Mouse (Mus musculus): ENCODE measurements around the gene Gpr39. TPM values are rescaled to one million over a fixed set of nuclear protein-coding genes. Genes with fewer than 3 reads are reported as not detected.

Gene Gpr39
- polyA plus RNA-seq, 2 experiments: 2.4 to 3.0 TPM

- H3K4me1 ChIP-seq (replicated peaks; ENCODE audit: control insufficient read depth in 2 of 2, insufficient read depth in 2 of 2, low read length in 1 of 2): no peaks in the 10 kb centered on the region
- DNase-seq (ENCODE audit: low read depth in 3 of 3, low spot score in 3 of 3) (no peak), ATAC-seq (ENCODE audit: insufficient read depth) (no peak)
- H3K4me3 ChIP-seq (ENCODE audit: insufficient read depth in 1 of 2, low read depth in 2 of 2, low read length in 2 of 2): no peak overlapping the region
- no peak overlapping the region for H3K9ac ChIP-seq (replicated peaks)
- H3K27me3 ChIP-seq (ENCODE audit: control insufficient read depth, insufficient read depth, low read length): no peaks in the 10 kb centered on the region
- H3K4me2 ChIP-seq (ENCODE audit: low read depth): no peak overlapping the region
- TF ChIP-seq CTCF (IDR thresholded peaks at IDR 0.05; ENCODE audit: low read depth): no peak
- no peak for TF ChIP-seq EP300 (IDR thresholded peaks at IDR 0.05; ENCODE audit: low read depth)
- no peaks in the 10 kb centered on the region for H3K36me3 ChIP-seq (replicated peaks; ENCODE audit: control insufficient read depth, insufficient read depth, low read depth)
- no peaks in the 10 kb centered on the region for H3K9me3 ChIP-seq (ENCODE audit: control insufficient read depth, low read length)
- H3K27ac ChIP-seq: no peak overlapping the region
- 66% methylated on average over 6 of the region's 6 CpGs for WGBS (ENCODE audit: insufficient replicate concordance)
These were observed 53.7 kb downstream of the Gpr39 start for GRCm38 (mm10) chr1:125730537-125730880.

- no peak overlapping the region for H3K4me2 ChIP-seq (ENCODE audit: low read depth)
- no peak overlapping the region for H3K27ac ChIP-seq
- no peak overlapping the region for H3K4me3 ChIP-seq (ENCODE audit: insufficient read depth in 1 of 2, low read depth in 2 of 2, low read length in 2 of 2)
- no peak for ATAC-seq (ENCODE audit: insufficient read depth)
- H3K27me3 ChIP-seq (ENCODE audit: control insufficient read depth, insufficient read depth, low read length): no peaks in the 10 kb centered on the region
- TF ChIP-seq EP300 (IDR thresholded peaks at IDR 0.05; ENCODE audit: low read depth) (no peak), CTCF (IDR thresholded peaks at IDR 0.05; ENCODE audit: low read depth) (no peak)
- DNase-seq (ENCODE audit: low read depth in 3 of 3, low spot score in 3 of 3): no peak
- no peaks in the 10 kb centered on the region for H3K9me3 ChIP-seq (ENCODE audit: control insufficient read depth, low read length)
- no peaks in the 10 kb centered on the region for H3K4me1 ChIP-seq (replicated peaks; ENCODE audit: control insufficient read depth in 2 of 2, insufficient read depth in 2 of 2, low read length in 1 of 2)
- no peaks in the 10 kb centered on the region for H3K36me3 ChIP-seq (replicated peaks; ENCODE audit: control insufficient read depth, insufficient read depth, low read depth)
- no peak overlapping the region for H3K9ac ChIP-seq (replicated peaks)
- WGBS (ENCODE audit: insufficient replicate concordance): 63% methylated on average over 4 of the region's 4 CpGs
These were observed 55.1 kb downstream of the Gpr39 start for GRCm38 (mm10) chr1:125731854-125732253.

- no peak for ATAC-seq (ENCODE audit: insufficient read depth)
- Histone ChIP-seq H3K9me3 (ENCODE audit: control insufficient read depth, low read length) (no peaks in the 10 kb centered on the region), H3K4me1 (replicated peaks; ENCODE audit: control insufficient read depth in 2 of 2, insufficient read depth in 2 of 2, low read length in 1 of 2) (no peaks in the 10 kb centered on the region), H3K4me3 (ENCODE audit: insufficient read depth in 1 of 2, low read depth in 2 of 2, low read length in 2 of 2) (no peak overlapping the region), H3K4me2 (ENCODE audit: low read depth) (no peak overlapping the region), H3K27ac (no peak overlapping the region), H3K36me3 (replicated peaks; ENCODE audit: control insufficient read depth, insufficient read depth, low read depth) (no peaks in the 10 kb centered on the region), H3K9ac (replicated peaks) (no peak overlapping the region), H3K27me3 (ENCODE audit: control insufficient read depth, insufficient read depth, low read length) (no peaks in the 10 kb centered on the region)
- TF ChIP-seq CTCF (IDR thresholded peaks at IDR 0.05; ENCODE audit: low read depth): no peak
- TF ChIP-seq EP300 (IDR thresholded peaks at IDR 0.05; ENCODE audit: low read depth): no peak
- WGBS (ENCODE audit: insufficient replicate concordance): 67% methylated on average over 4 of the region's 4 CpGs
- DNase-seq (ENCODE audit: low read depth in 3 of 3, low spot score in 3 of 3): no peak
These were observed 68.0 kb downstream of the Gpr39 start for GRCm38 (mm10) chr1:125744766-125745165.

- ATAC-seq (ENCODE audit: insufficient read depth) (no peak), DNase-seq (ENCODE audit: low read depth in 3 of 3, low spot score in 3 of 3) (no peak)
- Histone ChIP-seq H3K36me3 (replicated peaks; ENCODE audit: control insufficient read depth, insufficient read depth, low read depth) (no peaks in the 10 kb centered on the region), H3K9ac (replicated peaks) (no peak overlapping the region), H3K4me1 (replicated peaks; ENCODE audit: control insufficient read depth in 2 of 2, insufficient read depth in 2 of 2, low read length in 1 of 2) (no peaks in the 10 kb centered on the region), H3K27me3 (ENCODE audit: control insufficient read depth, insufficient read depth, low read length) (no peaks in the 10 kb centered on the region), H3K4me3 (ENCODE audit: insufficient read depth in 1 of 2, low read depth in 2 of 2, low read length in 2 of 2) (no peak overlapping the region), H3K9me3 (ENCODE audit: control insufficient read depth, low read length) (no peaks in the 10 kb centered on the region), H3K27ac (no peak overlapping the region), H3K4me2 (ENCODE audit: low read depth) (no peak overlapping the region)
- WGBS (ENCODE audit: insufficient replicate concordance): 64% methylated on average over 4 of the region's 4 CpGs
- no peak for TF ChIP-seq EP300 (IDR thresholded peaks at IDR 0.05; ENCODE audit: low read depth)
- no peak for TF ChIP-seq CTCF (IDR thresholded peaks at IDR 0.05; ENCODE audit: low read depth)
These were observed 78.7 kb downstream of the Gpr39 start for GRCm38 (mm10) chr1:125755335-125755996.

- Histone ChIP-seq H3K9me3 (ENCODE audit: control insufficient read depth, low read length) (no peaks in the 10 kb centered on the region), H3K4me3 (ENCODE audit: insufficient read depth in 1 of 2, low read depth in 2 of 2, low read length in 2 of 2) (no peak overlapping the region), H3K36me3 (replicated peaks; ENCODE audit: control insufficient read depth, insufficient read depth, low read depth) (no peaks in the 10 kb centered on the region), H3K4me2 (ENCODE audit: low read depth) (no peak overlapping the region), H3K27me3 (ENCODE audit: control insufficient read depth, insufficient read depth, low read length) (no peaks in the 10 kb centered on the region), H3K9ac (replicated peaks) (no peak overlapping the region), H3K4me1 (replicated peaks; ENCODE audit: control insufficient read depth in 2 of 2, insufficient read depth in 2 of 2, low read length in 1 of 2) (no peaks in the 10 kb centered on the region), H3K27ac (no peak overlapping the region)
- 50% methylated on average over 15 of the region's 15 CpGs for WGBS (ENCODE audit: insufficient replicate concordance)
- TF ChIP-seq EP300 (IDR thresholded peaks at IDR 0.05; ENCODE audit: low read depth) (no peak), CTCF (IDR thresholded peaks at IDR 0.05; ENCODE audit: low read depth) (no peak)
- no peak for ATAC-seq (ENCODE audit: insufficient read depth)
- no peak for DNase-seq (ENCODE audit: low read depth in 3 of 3, low spot score in 3 of 3)
These were observed 83.3 kb downstream of the Gpr39 start for GRCm38 (mm10) chr1:125759972-125760695.
